Mouse (Mus musculus): ENCODE data around the gene Abcg3. TPM values are rescaled to one million over a fixed set of nuclear protein-coding genes. Genes with fewer than 3 reads are reported as not detected.
"Not testable (repeated sequence)": the region's sequence is repeated elsewhere in the genome, so short reads cannot be mapped to it uniquely, and the experiment has no call there.

Gene Abcg3
- polyA plus RNA-seq, 1 experiment from 2014 or later = 1.3 TPM

DNA sequence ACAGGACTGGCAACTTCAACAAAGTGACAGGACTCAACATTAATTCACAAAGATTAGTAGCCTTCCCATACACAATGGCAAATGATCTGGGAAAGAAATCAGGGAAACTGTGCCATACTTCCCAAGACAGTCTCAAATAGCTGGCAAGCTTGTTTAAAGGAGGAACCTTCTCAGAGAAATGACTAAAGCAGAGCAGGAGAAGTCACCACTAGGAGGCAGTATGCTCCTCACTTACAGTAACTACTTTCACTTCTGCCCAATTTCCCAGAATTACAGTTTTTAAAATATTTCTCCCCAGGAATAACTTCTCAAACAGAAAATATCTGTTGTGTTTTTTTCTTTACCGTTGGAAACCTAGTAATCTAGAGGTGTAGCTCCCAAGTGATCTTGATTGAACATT, 4.2 kb upstream of the Abcg3 start:
- ATAC-seq (ENCODE audit: low FRiP score, low TSS enrichment) (no peak), DNase-seq (ENCODE audit: low spot score) (no peak)
- WGBS = 51% methylated on average over 1 of the region's 1 CpGs
- H3K27ac ChIP-seq (replicated peaks) = no peak overlapping the region
- H3K27me3 ChIP-seq (ENCODE audit: control insufficient read depth, insufficient read depth, low read length) = no peaks in the 10 kb centered on the region
- H3K4me2 ChIP-seq (replicated peaks; ENCODE audit: low read depth) = no peak overlapping the region
- H3K4me1 ChIP-seq (replicated peaks; ENCODE audit: control insufficient read depth, insufficient read depth) = no peaks in the 10 kb centered on the region
- H3K9me3 ChIP-seq (ENCODE audit: control insufficient read depth, low read length) = no peaks in the 10 kb centered on the region
- no peak overlapping the region for H3K4me3 ChIP-seq (ENCODE audit: low read depth, low read length)
- no peaks in the 10 kb centered on the region for H3K36me3 ChIP-seq (ENCODE audit: control insufficient read depth, insufficient read depth, low read length)
- peak; percentile 71 for TF ChIP-seq CTCF (IDR thresholded peaks at IDR 0.05; ENCODE audit: low read depth)
- TF ChIP-seq EP300 (optimal IDR thresholded peaks at IDR 0.05) = no peak
- no peak overlapping the region for H3K9ac ChIP-seq (ENCODE audit: low read length)

DNA sequence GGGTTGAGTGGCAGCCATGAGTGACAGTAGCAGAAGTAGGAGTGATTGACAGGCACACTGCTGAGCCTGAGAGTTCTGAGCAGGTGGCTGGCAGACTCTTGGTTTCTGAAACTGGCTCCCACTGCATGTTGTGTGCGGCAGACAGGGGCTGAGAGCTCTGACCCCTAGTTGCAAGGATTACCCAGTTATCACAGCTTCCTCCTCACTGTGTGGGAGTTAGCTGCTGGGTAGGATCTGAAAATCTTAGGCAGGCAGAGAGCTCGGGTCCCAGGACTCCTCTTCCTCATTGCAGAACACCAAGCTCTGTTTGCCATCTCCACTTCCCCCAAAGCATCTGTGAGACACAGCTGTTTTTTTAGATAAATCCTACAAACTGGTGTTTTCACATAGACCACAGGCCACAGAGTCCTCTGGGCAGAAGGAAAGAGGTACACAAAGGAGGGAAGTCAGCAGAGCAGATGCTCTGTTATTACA, 3.4 kb downstream of the Abcg3 start:
- TF ChIP-seq EP300 (optimal IDR thresholded peaks at IDR 0.05) (no peak), CTCF (IDR thresholded peaks at IDR 0.05; ENCODE audit: low read depth) (no peak)
- H3K27ac ChIP-seq (replicated peaks) = no peak overlapping the region
- WGBS = 41% methylated on average over 2 of the region's 2 CpGs
- no peak overlapping the region for H3K4me2 ChIP-seq (replicated peaks; ENCODE audit: low read depth)
- no peak for ATAC-seq (ENCODE audit: low FRiP score, low TSS enrichment)
- no peaks in the 10 kb centered on the region for H3K9me3 ChIP-seq (ENCODE audit: control insufficient read depth, low read length)
- H3K36me3 ChIP-seq (ENCODE audit: control insufficient read depth, insufficient read depth, low read length) = no peaks in the 10 kb centered on the region
- no peak overlapping the region for H3K9ac ChIP-seq (ENCODE audit: low read length)
- H3K4me1 ChIP-seq (replicated peaks; ENCODE audit: control insufficient read depth, insufficient read depth) = no peaks in the 10 kb centered on the region
- DNase-seq (ENCODE audit: low spot score) = no peak
- no peak overlapping the region for H3K4me3 ChIP-seq (ENCODE audit: low read depth, low read length)
- H3K27me3 ChIP-seq (ENCODE audit: control insufficient read depth, insufficient read depth, low read length) = no peaks in the 10 kb centered on the region

GRCm38 (mm10) chr5:104958141-104958793, 24.3 kb downstream of the Abcg3 start:
- no peak for DNase-seq (ENCODE audit: low spot score)
- WGBS = 67% methylated on average over 2 of the region's 2 CpGs

GRCm38 (mm10) chr5:104955208-104955607, 27.3 kb downstream of the Abcg3 start:
- TF ChIP-seq CTCF (IDR thresholded peaks at IDR 0.05; ENCODE audit: low read depth) (no peak), EP300 (optimal IDR thresholded peaks at IDR 0.05) (no peak)
- Histone ChIP-seq H3K36me3 (ENCODE audit: control insufficient read depth, insufficient read depth, low read length) (no peaks in the 10 kb centered on the region), H3K9ac (ENCODE audit: low read length) (no peak overlapping the region), H3K27ac (replicated peaks) (no peak overlapping the region), H3K4me2 (replicated peaks; ENCODE audit: low read depth) (no peak overlapping the region), H3K27me3 (ENCODE audit: control insufficient read depth, insufficient read depth, low read length) (no peaks in the 10 kb centered on the region), H3K4me3 (ENCODE audit: low read depth, low read length) (no peak overlapping the region), H3K9me3 (ENCODE audit: control insufficient read depth, low read length) (no peaks in the 10 kb centered on the region), H3K4me1 (replicated peaks; ENCODE audit: control insufficient read depth, insufficient read depth) (no peaks in the 10 kb centered on the region)
- DNase-seq (ENCODE audit: low spot score) (no peak), ATAC-seq (ENCODE audit: low FRiP score, low TSS enrichment) (no peak)
- 86% methylated on average over 3 of the region's 3 CpGs for WGBS

More at GRCm38 (mm10) chr5:104958141-104958793, 24.3 kb downstream of the Abcg3 start:
- no peak for TF ChIP-seq EP300 (optimal IDR thresholded peaks at IDR 0.05)
- TF ChIP-seq CTCF (IDR thresholded peaks at IDR 0.05; ENCODE audit: low read depth) = no peak
- Histone ChIP-seq H3K4me2 (replicated peaks; ENCODE audit: low read depth) (no peak overlapping the region), H3K4me3 (ENCODE audit: low read depth, low read length) (no peak overlapping the region), H3K9ac (ENCODE audit: low read length) (no peak overlapping the region), H3K27me3 (ENCODE audit: control insufficient read depth, insufficient read depth, low read length) (no peaks in the 10 kb centered on the region), H3K9me3 (ENCODE audit: control insufficient read depth, low read length) (no peaks in the 10 kb centered on the region), H3K36me3 (ENCODE audit: control insufficient read depth, insufficient read depth, low read length) (no peaks in the 10 kb centered on the region), H3K4me1 (replicated peaks; ENCODE audit: control insufficient read depth, insufficient read depth) (no peaks in the 10 kb centered on the region), H3K27ac (replicated peaks) (no peak overlapping the region)
- ATAC-seq (ENCODE audit: low FRiP score, low TSS enrichment) = no peak

- 73% methylated on average over 1 of the region's 1 CpGs for WGBS
- no peak overlapping the region for H3K4me2 ChIP-seq (replicated peaks; ENCODE audit: low read depth)
- H3K4me3 ChIP-seq (ENCODE audit: low read depth, low read length) = no peak overlapping the region
- H3K27me3 ChIP-seq (ENCODE audit: control insufficient read depth, insufficient read depth, low read length) = no peaks in the 10 kb centered on the region
- DNase-seq (ENCODE audit: low spot score) (no peak), ATAC-seq (ENCODE audit: low FRiP score, low TSS enrichment) (no peak)
- TF ChIP-seq CTCF (IDR thresholded peaks at IDR 0.05; ENCODE audit: low read depth) = no peak
- TF ChIP-seq EP300 (optimal IDR thresholded peaks at IDR 0.05) = no peak
- H3K9ac ChIP-seq (ENCODE audit: low read length) = no peak overlapping the region
- no peak overlapping the region for H3K27ac ChIP-seq (replicated peaks)
- H3K4me1 ChIP-seq (replicated peaks; ENCODE audit: control insufficient read depth, insufficient read depth) = no peaks in the 10 kb centered on the region
- H3K9me3 ChIP-seq (ENCODE audit: control insufficient read depth, low read length) = no peaks in the 10 kb centered on the region
- no peaks in the 10 kb centered on the region for H3K36me3 ChIP-seq (ENCODE audit: control insufficient read depth, insufficient read depth, low read length)
These were observed 35.6 kb downstream of the Abcg3 start for GRCm38 (mm10) chr5:104946951-104947350.

DNA sequence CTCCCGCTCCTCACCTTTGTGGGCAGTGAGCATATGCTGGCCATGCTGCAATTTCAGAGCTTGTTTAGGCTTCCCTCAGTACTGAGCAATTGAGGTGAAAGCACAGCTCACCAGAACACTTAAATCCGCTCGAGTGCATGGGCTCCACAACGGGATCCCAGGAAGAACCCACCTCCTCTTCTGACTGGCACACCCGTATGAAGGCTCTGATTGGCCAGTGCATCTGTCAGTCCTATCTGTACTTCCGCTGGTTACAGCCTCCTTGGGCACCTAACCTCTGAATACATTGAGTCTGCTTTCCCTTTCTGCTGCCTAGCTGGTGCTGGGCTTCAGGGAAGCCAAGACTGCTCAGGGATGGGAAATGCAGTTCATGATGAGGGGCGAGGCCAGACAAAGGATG, 48.4 kb downstream of the Abcg3 start:
- H3K27me3 ChIP-seq (ENCODE audit: control insufficient read depth, insufficient read depth, low read length) = no peaks in the 10 kb centered on the region
- DNase-seq (ENCODE audit: low spot score) = no peak
- H3K4me2 ChIP-seq (replicated peaks; ENCODE audit: low read depth) = no peak overlapping the region
- TF ChIP-seq EP300 (optimal IDR thresholded peaks at IDR 0.05) (no peak), CTCF (IDR thresholded peaks at IDR 0.05; ENCODE audit: low read depth) (no peak)
- 85% methylated on average over 7 of the region's 7 CpGs for WGBS
- no peak overlapping the region for H3K9ac ChIP-seq (ENCODE audit: low read length)
- no peak overlapping the region for H3K4me3 ChIP-seq (ENCODE audit: low read depth, low read length)
- no peaks in the 10 kb centered on the region for H3K36me3 ChIP-seq (ENCODE audit: control insufficient read depth, insufficient read depth, low read length)
- no peaks in the 10 kb centered on the region for H3K4me1 ChIP-seq (replicated peaks; ENCODE audit: control insufficient read depth, insufficient read depth)
- H3K27ac ChIP-seq (replicated peaks) = no peak overlapping the region
- no peaks in the 10 kb centered on the region for H3K9me3 ChIP-seq (ENCODE audit: control insufficient read depth, low read length)
- ATAC-seq (ENCODE audit: low FRiP score, low TSS enrichment) = no peak

DNA sequence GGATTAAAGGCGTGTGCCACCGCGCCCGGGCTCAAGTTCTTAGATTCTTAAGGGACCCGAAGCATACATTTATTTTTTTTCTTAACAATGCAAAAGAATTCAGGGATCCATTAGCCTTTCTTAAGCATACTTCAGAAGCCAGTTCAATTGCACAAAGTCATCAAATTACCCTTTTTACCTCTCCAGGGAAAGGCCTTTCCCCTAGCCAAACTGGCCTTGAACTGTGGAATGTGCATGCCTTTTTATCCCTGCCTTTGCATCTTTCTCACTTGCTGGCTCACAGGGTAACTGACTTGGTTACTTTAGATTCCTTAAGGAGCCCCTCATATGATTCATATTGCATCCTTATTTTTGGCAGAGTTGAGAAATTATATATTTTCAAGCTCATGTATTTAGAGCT, 76.0 kb downstream of the Abcg3 start:
- H3K9ac ChIP-seq (ENCODE audit: low read length); DNase-seq (ENCODE audit: low spot score); H3K27ac ChIP-seq (replicated peaks); H3K9me3 ChIP-seq (ENCODE audit: control insufficient read depth, low read length); H3K36me3 ChIP-seq (ENCODE audit: control insufficient read depth, insufficient read depth, low read length); H3K4me2 ChIP-seq (replicated peaks; ENCODE audit: low read depth); H3K4me1 ChIP-seq (replicated peaks; ENCODE audit: control insufficient read depth, insufficient read depth); H3K4me3 ChIP-seq (ENCODE audit: low read depth, low read length); ATAC-seq (ENCODE audit: low FRiP score, low TSS enrichment); H3K27me3 ChIP-seq (ENCODE audit: control insufficient read depth, insufficient read depth, low read length): not testable (repeated sequence)
- 83% methylated on average over 5 of the region's 5 CpGs for WGBS

All from stomach, postnatal 0 days (tissue).